ENCODE assay signal across 10 mouse cellular contexts in genomic region chr2:29563986-29564385, GRCm38 (mm10). TPM values are rescaled to one million over a fixed set of nuclear protein-coding genes. Genes with fewer than 3 reads are reported as not detected.
DNase-seq lines count a peak whose midpoint lies in the region; ATAC-seq and TF ChIP-seq lines count a peak whose summit lies in the region.
"Had no signal": no experiment of that assay in that cellular context is flagged by ENCODE, and none has a peak within 500 bp of the region (broad histone marks: within the 10 kb centered on the region; RNA-seq: fewer than 3 reads in every experiment).

No protein-coding gene starts in this region.

- H3K9me3 ChIP-seq in stomach, postnatal 0 days (ENCODE audit: control insufficient read depth, low read length), result no peaks in the 10 kb centered on the region
- no peaks in the 10 kb centered on the region for H3K9me3 ChIP-seq in intestine, embryonic 15.5 days
- H3K9me3 ChIP-seq: limb, embryonic 15.5 days; neural tube, embryonic 13.5 days had no signal

- no peak overlapping the region for H3K4me3 ChIP-seq in lung, adult 2 months (replicated peaks; ENCODE audit: extremely low read depth, low read depth, low read length)
- H3K4me3 ChIP-seq in stomach, postnatal 0 days (ENCODE audit: low read depth, low read length), result no peak overlapping the region
- no peak overlapping the region for H3K4me3 ChIP-seq in intestine, embryonic 15.5 days (replicated peaks)
- H3K4me3 ChIP-seq: limb, embryonic 15.5 days; neural tube, embryonic 13.5 days had no signal

- no peaks in the 10 kb centered on the region for H3K4me1 ChIP-seq in lung, adult 2 months (ENCODE audit: control insufficient read depth, insufficient read depth, low read length)
- H3K4me1 ChIP-seq in stomach, postnatal 0 days (replicated peaks; ENCODE audit: control insufficient read depth, insufficient read depth), result no peaks in the 10 kb centered on the region
- H3K4me1 ChIP-seq in intestine, embryonic 15.5 days (replicated peaks), result no peaks in the 10 kb centered on the region

- 0 out of 2 replicates have a peak, but pooled peaks have one; percentile 14 for ATAC-seq in stomach, postnatal 0 days (ENCODE audit: low FRiP score, low TSS enrichment)
- no peak for ATAC-seq in intestine, embryonic 15.5 days

- no peak for TF ChIP-seq EP300 in stomach, postnatal 0 days (optimal IDR thresholded peaks at IDR 0.05)

- H3K27me3 ChIP-seq in stomach, postnatal 0 days (ENCODE audit: control insufficient read depth, insufficient read depth, low read length), result no peaks in the 10 kb centered on the region
- H3K27me3 ChIP-seq in intestine, embryonic 15.5 days (replicated peaks), result no peaks in the 10 kb centered on the region
- H3K27me3 ChIP-seq: neural tube, embryonic 13.5 days had no signal

- TF ChIP-seq CTCF in lung, adult 2 months (IDR thresholded peaks at IDR 0.05; ENCODE audit: insufficient read depth, low read length), result no peak
- TF ChIP-seq CTCF in stomach, postnatal 0 days (IDR thresholded peaks at IDR 0.05; ENCODE audit: low read depth), result no peak

- no peaks in the 10 kb centered on the region for H3K36me3 ChIP-seq in stomach, postnatal 0 days (ENCODE audit: control insufficient read depth, insufficient read depth, low read length)
- no peaks in the 10 kb centered on the region for H3K36me3 ChIP-seq in intestine, embryonic 15.5 days
- H3K36me3 ChIP-seq: limb, embryonic 15.5 days; neural tube, embryonic 13.5 days had no signal

- no peak overlapping the region for H3K27ac ChIP-seq in stomach, postnatal 0 days (replicated peaks)
- no peak overlapping the region for H3K27ac ChIP-seq in intestine, embryonic 15.5 days
- H3K27ac ChIP-seq: limb, embryonic 15.5 days; neural tube, embryonic 13.5 days had no signal

- H3K4me2 ChIP-seq in stomach, postnatal 0 days (replicated peaks; ENCODE audit: low read depth), result no peak overlapping the region
- no peak overlapping the region for H3K4me2 ChIP-seq in intestine, embryonic 15.5 days (replicated peaks)
- H3K4me2 ChIP-seq: limb, embryonic 15.5 days; neural tube, embryonic 13.5 days had no signal

- peak; percentile 27 for DNase-seq in lung, postnatal 10 days
- no peak for DNase-seq in lung, adult 2 months
- DNase-seq in cerebellum, adult 9-11 months, result peak; percentile 85
- peak; percentile 53 to 64 for DNase-seq in layer of hippocampus, postnatal 36 days
- no peak for DNase-seq in stomach, postnatal 0 days (ENCODE audit: low spot score)
- no peak for DNase-seq in thymus, postnatal 10 days (ENCODE audit: low spot score in 2 of 2)
- DNase-seq: heart, postnatal 4 days had no signal

- WGBS in lung, adult 2 months, result 55% methylated on average over 7 of the region's 7 CpGs
- 41% methylated on average over 7 of the region's 7 CpGs for WGBS in stomach, postnatal 0 days
- WGBS in intestine, embryonic 15.5 days, result 58% methylated on average over 7 of the region's 7 CpGs

- no peak overlapping the region for H3K9ac ChIP-seq in stomach, postnatal 0 days (ENCODE audit: low read length)
- no peak overlapping the region for H3K9ac ChIP-seq in intestine, embryonic 15.5 days
- H3K9ac ChIP-seq: limb, embryonic 15.5 days; neural tube, embryonic 13.5 days had no signal

- TF ChIP-seq POLR2A in lung, adult 2 months (IDR thresholded peaks at IDR 0.05; ENCODE audit: borderline replicate concordance, extremely low read depth, low read depth, low read length), result no peak

RNA-seq across cellular contexts. Expression of gene Rapgef1, which starts 55.5 kb away (rescaled TPM):
- 52.4 and 65.2 TPM in 2 replicates for polyA plus RNA-seq in lung, adult 2 months (2012; rRNA removed)
- 10 to 100 TPM; 94.0 to 99.0 TPM for total RNA-seq in layer of hippocampus, postnatal 36 days (2021)
- 7.2 and 7.6 TPM in 2 replicates for polyA plus RNA-seq in stomach, postnatal 0 days (2015; fragmentation: Nextera tagmentation; extraction: Ambion mirVana)
- polyA plus RNA-seq in intestine, embryonic 15.5 days (2015; fragmentation: Nextera tagmentation; extraction: Ambion mirVana), result 11.8 and 12.3 TPM in 2 replicates

Comparison
In these comparisons a context has a peak if more than half of its experiments do, and no peak if none do; other contexts are left out.
1. DNase-seq: peak in lung, postnatal 10 days (single experiment), cerebellum, adult 9-11 months (single experiment) and layer of hippocampus, postnatal 36 days (2 of 2); none in lung, adult 2 months (single experiment), stomach, postnatal 0 days (single experiment) and thymus, postnatal 10 days (0 of 2).